Mouse (Mus musculus): ENCODE measurements around the gene Phf21a. TPM values are rescaled to one million over a fixed set of nuclear protein-coding genes. Genes with fewer than 3 reads are reported as not detected.

Phf21a gene
- total RNA-seq, 2 experiments from 2014 or later = 2.0 to 41.5 TPM

- ATAC-seq (replicated peaks; ENCODE audit: low FRiP score, poor library complexity, severe bottlenecking) = no peak
Measured at GRCm38 (mm10) chr2:92202319-92203040, 109.6 kb downstream of the Phf21a start.

- ATAC-seq (replicated peaks; ENCODE audit: low FRiP score, poor library complexity, severe bottlenecking) = no peak
Measured at GRCm38 (mm10) chr2:92205010-92205639, 112.2 kb downstream of the Phf21a start.

GRCm38 (mm10) chr2:92210409-92210808 is 117.5 kb downstream of the Phf21a start:
- no peak for ATAC-seq (replicated peaks; ENCODE audit: low FRiP score, poor library complexity, severe bottlenecking)

- no peak for ATAC-seq (replicated peaks; ENCODE audit: low FRiP score, poor library complexity, severe bottlenecking)
Measured at GRCm38 (mm10) chr2:92221431-92221830, 128.5 kb downstream of the Phf21a start.

- no peak for ATAC-seq (replicated peaks; ENCODE audit: low FRiP score, poor library complexity, severe bottlenecking)
Measured at GRCm38 (mm10) chr2:92225592-92225991, 132.7 kb downstream of the Phf21a start.

- ATAC-seq (replicated peaks; ENCODE audit: low FRiP score, poor library complexity, severe bottlenecking) = no peak
Measured at GRCm38 (mm10) chr2:92229973-92230372, 137.1 kb downstream of the Phf21a start.

- no peak for ATAC-seq (replicated peaks; ENCODE audit: low FRiP score, poor library complexity, severe bottlenecking)
Measured at GRCm38 (mm10) chr2:92231706-92232105, 138.8 kb downstream of the Phf21a start.

GRCm38 (mm10) chr2:92234768-92235332 is 141.9 kb downstream of the Phf21a start:
- ATAC-seq (replicated peaks; ENCODE audit: low FRiP score, poor library complexity, severe bottlenecking) = no peak

- no peak for ATAC-seq (replicated peaks; ENCODE audit: low FRiP score, poor library complexity, severe bottlenecking)
Measured at GRCm38 (mm10) chr2:92240299-92240698, 147.4 kb downstream of the Phf21a start.

- no peak for ATAC-seq (replicated peaks; ENCODE audit: low FRiP score, poor library complexity, severe bottlenecking)
Measured at GRCm38 (mm10) chr2:92240816-92241215, 147.9 kb downstream of the Phf21a start.

- ATAC-seq (replicated peaks; ENCODE audit: low FRiP score, poor library complexity, severe bottlenecking) = no peak
Measured at GRCm38 (mm10) chr2:92241317-92241716, 148.4 kb downstream of the Phf21a start.

- ATAC-seq (replicated peaks; ENCODE audit: low FRiP score, poor library complexity, severe bottlenecking) = no peak
Measured at GRCm38 (mm10) chr2:92246112-92246511, 153.2 kb downstream of the Phf21a start.

GRCm38 (mm10) chr2:92247711-92248110 is 154.8 kb downstream of the Phf21a start:
- ATAC-seq (replicated peaks; ENCODE audit: low FRiP score, poor library complexity, severe bottlenecking) = no peak

GRCm38 (mm10) chr2:92250472-92250871 is 157.6 kb downstream of the Phf21a start:
- no peak for ATAC-seq (replicated peaks; ENCODE audit: low FRiP score, poor library complexity, severe bottlenecking)

- no peak for ATAC-seq (replicated peaks; ENCODE audit: low FRiP score, poor library complexity, severe bottlenecking)
Measured at GRCm38 (mm10) chr2:92253777-92254176, 160.9 kb downstream of the Phf21a start.

GRCm38 (mm10) chr2:92256141-92256540 is 163.2 kb downstream of the Phf21a start:
- no peak for ATAC-seq (replicated peaks; ENCODE audit: low FRiP score, poor library complexity, severe bottlenecking)

GRCm38 (mm10) chr2:92257372-92257956 is 164.5 kb downstream of the Phf21a start:
- ATAC-seq (replicated peaks; ENCODE audit: low FRiP score, poor library complexity, severe bottlenecking) = no peak

GRCm38 (mm10) chr2:92259924-92260323 is 167.0 kb downstream of the Phf21a start:
- ATAC-seq (replicated peaks; ENCODE audit: low FRiP score, poor library complexity, severe bottlenecking) = no peak

- ATAC-seq (replicated peaks; ENCODE audit: low FRiP score, poor library complexity, severe bottlenecking) = no peak
Measured at GRCm38 (mm10) chr2:92266100-92266617, 173.2 kb downstream of the Phf21a start.

- no peak for ATAC-seq (replicated peaks; ENCODE audit: low FRiP score, poor library complexity, severe bottlenecking)
Measured at GRCm38 (mm10) chr2:92269227-92269626, 176.3 kb downstream of the Phf21a start.

GRCm38 (mm10) chr2:92272510-92272909 is 179.6 kb downstream of the Phf21a start:
- no peak for ATAC-seq (replicated peaks; ENCODE audit: low FRiP score, poor library complexity, severe bottlenecking)

All from erythroid progenitor cell, adult 5-6 weeks (primary cell).